Mouse (Mus musculus): Measurements from ENCODE around the gene Fam107b. TPM values are rescaled to one million over a fixed set of nuclear protein-coding genes. Genes with fewer than 3 reads are reported as not detected.

The Fam107b gene
- polyA plus RNA-seq, 1 experiment: 14.7 TPM

- no peak for TF ChIP-seq CTCF (IDR thresholded peaks at IDR 0.05; ENCODE audit: insufficient read depth, low read length)
- Histone ChIP-seq H3K4me3 (replicated peaks; ENCODE audit: extremely low read depth, low read depth, low read length) (no peak overlapping the region), H3K4me1 (ENCODE audit: control insufficient read depth, insufficient read depth, low read length) (no peaks in the 10 kb centered on the region)
- 85% methylated on average over 3 of the region's 3 CpGs for WGBS
- no peak for DNase-seq
Measured at GRCm38 (mm10) chr2:3602599-3602998, 32.3 kb downstream of the Fam107b start.

GRCm38 (mm10) chr2:3603181-3603580 is 32.9 kb downstream of the Fam107b start:
- no peak overlapping the region for H3K4me3 ChIP-seq (replicated peaks; ENCODE audit: extremely low read depth, low read depth, low read length)
- no peak for DNase-seq
- no peak for TF ChIP-seq CTCF (IDR thresholded peaks at IDR 0.05; ENCODE audit: insufficient read depth, low read length)
- no peak for TF ChIP-seq POLR2A (IDR thresholded peaks at IDR 0.05; ENCODE audit: borderline replicate concordance, extremely low read depth, low read depth, low read length)
- WGBS: 85% methylated on average over 5 of the region's 5 CpGs
- no peaks in the 10 kb centered on the region for H3K4me1 ChIP-seq (ENCODE audit: control insufficient read depth, insufficient read depth, low read length)

GRCm38 (mm10) chr2:3608868-3609854 is 38.9 kb downstream of the Fam107b start:
- WGBS: 41% methylated on average over 8 of the region's 8 CpGs
- DNase-seq: no peak
- Histone ChIP-seq H3K4me1 (ENCODE audit: control insufficient read depth, insufficient read depth, low read length) (no peaks in the 10 kb centered on the region), H3K4me3 (replicated peaks; ENCODE audit: extremely low read depth, low read depth, low read length) (no peak overlapping the region)
- no peak for TF ChIP-seq CTCF (IDR thresholded peaks at IDR 0.05; ENCODE audit: insufficient read depth, low read length)
- no peak for TF ChIP-seq POLR2A (IDR thresholded peaks at IDR 0.05; ENCODE audit: borderline replicate concordance, extremely low read depth, low read depth, low read length)

- TF ChIP-seq CTCF (IDR thresholded peaks at IDR 0.05; ENCODE audit: insufficient read depth, low read length) (no peak), POLR2A (IDR thresholded peaks at IDR 0.05; ENCODE audit: borderline replicate concordance, extremely low read depth, low read depth, low read length) (no peak)
- 85% methylated on average over 1 of the region's 1 CpGs for WGBS
- no peak overlapping the region for H3K4me3 ChIP-seq (replicated peaks; ENCODE audit: extremely low read depth, low read depth, low read length)
- H3K4me1 ChIP-seq (ENCODE audit: control insufficient read depth, insufficient read depth, low read length): no peaks in the 10 kb centered on the region
- no peak for DNase-seq
Measured at GRCm38 (mm10) chr2:3618446-3618845, 48.2 kb downstream of the Fam107b start.

GRCm38 (mm10) chr2:3621568-3621967 is 51.3 kb downstream of the Fam107b start:
- DNase-seq: no peak
- no peak for TF ChIP-seq POLR2A (IDR thresholded peaks at IDR 0.05; ENCODE audit: borderline replicate concordance, extremely low read depth, low read depth, low read length)
- no peak for TF ChIP-seq CTCF (IDR thresholded peaks at IDR 0.05; ENCODE audit: insufficient read depth, low read length)
- no peaks in the 10 kb centered on the region for H3K4me1 ChIP-seq (ENCODE audit: control insufficient read depth, insufficient read depth, low read length)
- 74% methylated on average over 6 of the region's 6 CpGs for WGBS
- no peak overlapping the region for H3K4me3 ChIP-seq (replicated peaks; ENCODE audit: extremely low read depth, low read depth, low read length)

- 90% methylated on average over 2 of the region's 2 CpGs for WGBS
- H3K4me3 ChIP-seq (replicated peaks; ENCODE audit: extremely low read depth, low read depth, low read length): no peak overlapping the region
- no peaks in the 10 kb centered on the region for H3K4me1 ChIP-seq (ENCODE audit: control insufficient read depth, insufficient read depth, low read length)
- DNase-seq: no peak
- no peak for TF ChIP-seq POLR2A (IDR thresholded peaks at IDR 0.05; ENCODE audit: borderline replicate concordance, extremely low read depth, low read depth, low read length)
- TF ChIP-seq CTCF (IDR thresholded peaks at IDR 0.05; ENCODE audit: insufficient read depth, low read length): no peak
Measured at GRCm38 (mm10) chr2:3622158-3622557, 51.9 kb downstream of the Fam107b start.

- no peak for TF ChIP-seq CTCF (IDR thresholded peaks at IDR 0.05; ENCODE audit: insufficient read depth, low read length)
- no peak for TF ChIP-seq POLR2A (IDR thresholded peaks at IDR 0.05; ENCODE audit: borderline replicate concordance, extremely low read depth, low read depth, low read length)
- 87% methylated on average over 7 of the region's 7 CpGs for WGBS
- DNase-seq: no peak
- no peaks in the 10 kb centered on the region for H3K4me1 ChIP-seq (ENCODE audit: control insufficient read depth, insufficient read depth, low read length)
- no peak overlapping the region for H3K4me3 ChIP-seq (replicated peaks; ENCODE audit: extremely low read depth, low read depth, low read length)
Measured at GRCm38 (mm10) chr2:3623207-3623980, 53.1 kb downstream of the Fam107b start.

- Histone ChIP-seq H3K4me3 (replicated peaks; ENCODE audit: extremely low read depth, low read depth, low read length) (no peak overlapping the region), H3K4me1 (ENCODE audit: control insufficient read depth, insufficient read depth, low read length) (no peaks in the 10 kb centered on the region)
- TF ChIP-seq POLR2A (IDR thresholded peaks at IDR 0.05; ENCODE audit: borderline replicate concordance, extremely low read depth, low read depth, low read length) (no peak), CTCF (IDR thresholded peaks at IDR 0.05; ENCODE audit: insufficient read depth, low read length) (no peak)
- 80% methylated on average over 7 of the region's 7 CpGs for WGBS
- no peak for DNase-seq
Measured at GRCm38 (mm10) chr2:3623981-3624584, 53.8 kb downstream of the Fam107b start.

GRCm38 (mm10) chr2:3629096-3629495 is 58.8 kb downstream of the Fam107b start:
- Histone ChIP-seq H3K4me3 (replicated peaks; ENCODE audit: extremely low read depth, low read depth, low read length) (no peak overlapping the region), H3K4me1 (ENCODE audit: control insufficient read depth, insufficient read depth, low read length) (no peaks in the 10 kb centered on the region)
- WGBS: 83% methylated on average over 6 of the region's 6 CpGs
- no peak for DNase-seq
- TF ChIP-seq CTCF (IDR thresholded peaks at IDR 0.05; ENCODE audit: insufficient read depth, low read length) (no peak), POLR2A (IDR thresholded peaks at IDR 0.05; ENCODE audit: borderline replicate concordance, extremely low read depth, low read depth, low read length) (no peak)

All from lung, adult 2 months (tissue).